Mouse (Mus musculus) brain, adult 2 months (tissue): Measurements from ENCODE around the gene Csrnp2.

Experiments used
- DNase-seq: peaks from one replicate; pipeline ENCODE4 v3.0.0; 2011; ENCODE audit warnings: low read depth, low spot score

Csrnp2 gene

GRCm38 (mm10) chr15:100478351-100478750 lies 16.9 kb downstream of the Csrnp2 start:
- DNase-seq = no peak

GRCm38 (mm10) chr15:100473926-100474503 lies 21.3 kb downstream of the Csrnp2 start:
- no peak for DNase-seq

GRCm38 (mm10) chr15:100470037-100470436 lies 25.3 kb downstream of the Csrnp2 start:
- no peak for DNase-seq

- peak; percentile 49 for DNase-seq
These were observed 26.1 kb downstream of the Csrnp2 start for GRCm38 (mm10) chr15:100469189-100469545.

GRCm38 (mm10) chr15:100468295-100469188 lies 26.7 kb downstream of the Csrnp2 start, which contains the start of gene Letmd1:
Gene Letmd1 (plus strand): TSS chr15:100469023.
- peak; percentile 94 for DNase-seq

GRCm38 (mm10) chr15:100467738-100468137 lies 27.6 kb downstream of the Csrnp2 start:
- DNase-seq = no peak

GRCm38 (mm10) chr15:100465432-100465831 lies 29.9 kb downstream of the Csrnp2 start:
- no peak for DNase-seq

- peak; percentile 81 for DNase-seq
These were observed 31.6 kb downstream of the Csrnp2 start for GRCm38 (mm10) chr15:100463712-100464111.

GRCm38 (mm10) chr15:100462086-100462485 lies 33.2 kb downstream of the Csrnp2 start:
- DNase-seq = no peak

- peak; percentile 60 for DNase-seq
These were observed 33.6 kb downstream of the Csrnp2 start for GRCm38 (mm10) chr15:100461646-100462045.

GRCm38 (mm10) chr15:100460942-100461341 lies 34.3 kb downstream of the Csrnp2 start:
- peak; percentile 31 for DNase-seq

GRCm38 (mm10) chr15:100458055-100458454 lies 37.2 kb downstream of the Csrnp2 start:
- DNase-seq = peak; percentile 87

- DNase-seq = peak; percentile 91
These were observed 37.9 kb downstream of the Csrnp2 start for GRCm38 (mm10) chr15:100457340-100457739.

GRCm38 (mm10) chr15:100456356-100456991 lies 38.8 kb downstream of the Csrnp2 start:
- no peak for DNase-seq

GRCm38 (mm10) chr15:100452486-100452885 lies 42.8 kb downstream of the Csrnp2 start:
- DNase-seq = no peak

GRCm38 (mm10) chr15:100451245-100451644 lies 44.0 kb downstream of the Csrnp2 start:
- DNase-seq = peak; percentile 52

- no peak for DNase-seq
These were observed 45.8 kb downstream of the Csrnp2 start for GRCm38 (mm10) chr15:100449495-100449894.

- DNase-seq = no peak
These were observed 46.7 kb downstream of the Csrnp2 start for GRCm38 (mm10) chr15:100448572-100448971.

GRCm38 (mm10) chr15:100446887-100447286 lies 48.4 kb downstream of the Csrnp2 start:
- DNase-seq = no peak

GRCm38 (mm10) chr15:100443126-100443922 lies 52.0 kb downstream of the Csrnp2 start:
- peak; percentile 99 for DNase-seq

GRCm38 (mm10) chr15:100436518-100436917 lies 58.8 kb downstream of the Csrnp2 start:
- DNase-seq = no peak

- DNase-seq = no peak
These were observed 59.2 kb downstream of the Csrnp2 start for GRCm38 (mm10) chr15:100436112-100436511.
